Mouse (Mus musculus): Measurements from ENCODE around the gene Tob1. TPM values are rescaled to one million over a fixed set of nuclear protein-coding genes. Genes with fewer than 3 reads are reported as not detected.
A peak's percentile ranks its signal among the peaks of the same experiment; 100 is the strongest.

Gene Tob1
- polyA plus RNA-seq, 1 experiment: 20.0 TPM

DNA sequence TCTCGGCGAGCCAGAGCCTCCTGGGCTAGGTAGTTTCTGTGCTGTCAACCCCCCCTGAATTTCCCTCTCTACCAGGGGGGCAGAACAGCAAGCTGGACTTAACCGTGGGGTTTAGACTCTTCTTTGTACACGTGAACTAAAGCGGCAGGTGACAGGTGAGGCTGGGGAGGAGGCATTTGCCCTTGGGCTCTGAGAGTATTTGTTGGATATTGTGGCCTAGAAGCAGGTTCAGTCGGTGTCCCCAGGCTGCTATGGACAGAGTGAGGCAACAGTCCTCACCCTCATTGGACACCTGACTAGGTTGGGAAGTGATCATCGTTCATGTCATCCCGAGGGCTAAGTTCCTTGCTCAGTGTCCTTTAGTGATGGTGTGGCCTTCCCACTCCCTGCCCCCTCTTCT lies 23.6 kb downstream of the Tob1 start:
- Histone ChIP-seq H3K4me3 (ENCODE audit: low read depth, low read length) (no peak overlapping the region), H3K27ac (ENCODE audit: insufficient read depth, low read length) (no peak overlapping the region), H3K4me1 (ENCODE audit: control insufficient read depth, insufficient read depth, low read length) (no peaks in the 10 kb centered on the region), H3K27me3 (ENCODE audit: control insufficient read depth, insufficient read depth, low read length, poor library complexity, severe bottlenecking) (no peaks in the 10 kb centered on the region), H3K9me3 (replicated peaks; ENCODE audit: control insufficient read depth, insufficient read depth, low read length, poor library complexity, severe bottlenecking) (no peaks in the 10 kb centered on the region), H3K36me3 (ENCODE audit: control insufficient read depth, insufficient read depth, low read length, poor library complexity, severe bottlenecking) (no peaks in the 10 kb centered on the region), H3K9ac (ENCODE audit: low read depth, poor library complexity, severe bottlenecking) (no peak overlapping the region)
- TF ChIP-seq EP300 (IDR thresholded peaks at IDR 0.05; ENCODE audit: insufficient read depth, low read depth, low read length): no peak
- no peak for TF ChIP-seq CTCF (IDR thresholded peaks at IDR 0.05; ENCODE audit: low read depth, low read length)
- no peak for TF ChIP-seq POLR2A (IDR thresholded peaks at IDR 0.05; ENCODE audit: insufficient read depth, low read length)

DNA sequence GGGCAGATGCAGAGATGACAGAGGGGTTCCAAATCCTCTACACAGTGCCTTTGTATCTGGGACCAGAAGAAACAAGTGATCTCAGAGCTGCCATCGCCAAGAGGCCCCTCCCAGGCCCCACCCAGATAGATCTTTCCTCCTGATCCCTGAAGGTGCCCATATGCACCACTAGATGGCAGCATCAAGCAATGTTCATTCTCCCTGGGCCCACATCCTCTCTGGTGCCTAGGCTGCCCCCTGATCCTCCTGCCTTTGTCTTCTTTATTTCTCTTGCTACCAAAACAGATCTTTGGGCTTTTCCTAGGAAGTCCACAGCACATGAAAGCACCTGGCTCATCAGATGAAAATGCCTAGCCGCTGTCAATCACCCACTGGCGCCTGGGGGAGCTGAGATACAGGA lies 24.8 kb downstream of the Tob1 start:
- Histone ChIP-seq H3K36me3 (ENCODE audit: control insufficient read depth, insufficient read depth, low read length, poor library complexity, severe bottlenecking) (no peaks in the 10 kb centered on the region), H3K9me3 (replicated peaks; ENCODE audit: control insufficient read depth, insufficient read depth, low read length, poor library complexity, severe bottlenecking) (no peaks in the 10 kb centered on the region), H3K4me1 (ENCODE audit: control insufficient read depth, insufficient read depth, low read length) (no peaks in the 10 kb centered on the region), H3K9ac (ENCODE audit: low read depth, poor library complexity, severe bottlenecking) (no peak overlapping the region), H3K4me3 (ENCODE audit: low read depth, low read length) (no peak overlapping the region), H3K27me3 (ENCODE audit: control insufficient read depth, insufficient read depth, low read length, poor library complexity, severe bottlenecking) (no peaks in the 10 kb centered on the region), H3K27ac (ENCODE audit: insufficient read depth, low read length) (no peak overlapping the region)
- no peak for TF ChIP-seq POLR2A (IDR thresholded peaks at IDR 0.05; ENCODE audit: insufficient read depth, low read length)
- TF ChIP-seq CTCF (IDR thresholded peaks at IDR 0.05; ENCODE audit: low read depth, low read length): peak; percentile 86

DNA sequence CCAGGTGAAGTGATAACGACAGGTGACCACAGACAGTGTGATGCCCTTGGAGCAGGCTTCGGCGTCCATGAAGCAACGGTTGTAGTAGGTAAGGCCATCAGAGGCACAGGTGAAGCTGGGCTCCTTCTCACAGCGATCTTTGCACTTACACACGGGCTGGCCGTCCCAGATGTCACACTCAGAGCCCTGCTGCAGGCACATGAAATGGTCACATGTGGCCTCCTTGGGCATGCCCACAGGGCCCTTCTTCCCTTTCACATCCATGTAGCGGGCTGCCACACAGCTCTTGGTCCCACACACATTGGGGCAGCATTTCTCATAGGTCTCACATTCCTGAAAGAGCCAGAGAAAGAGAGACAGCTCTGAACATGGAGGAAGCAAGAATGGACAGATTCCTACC lies 27.5 kb downstream of the Tob1 start:
- no peak for TF ChIP-seq POLR2A (IDR thresholded peaks at IDR 0.05; ENCODE audit: insufficient read depth, low read length)
- no peak for TF ChIP-seq EP300 (IDR thresholded peaks at IDR 0.05; ENCODE audit: insufficient read depth, low read depth, low read length)
- Histone ChIP-seq H3K4me3 (ENCODE audit: low read depth, low read length) (no peak overlapping the region), H3K27ac (ENCODE audit: insufficient read depth, low read length) (no peak overlapping the region), H3K36me3 (ENCODE audit: control insufficient read depth, insufficient read depth, low read length, poor library complexity, severe bottlenecking) (no peaks in the 10 kb centered on the region), H3K27me3 (ENCODE audit: control insufficient read depth, insufficient read depth, low read length, poor library complexity, severe bottlenecking) (no peaks in the 10 kb centered on the region), H3K4me1 (ENCODE audit: control insufficient read depth, insufficient read depth, low read length) (no peaks in the 10 kb centered on the region), H3K9me3 (replicated peaks; ENCODE audit: control insufficient read depth, insufficient read depth, low read length, poor library complexity, severe bottlenecking) (no peaks in the 10 kb centered on the region), H3K9ac (ENCODE audit: low read depth, poor library complexity, severe bottlenecking) (no peak overlapping the region)

DNA sequence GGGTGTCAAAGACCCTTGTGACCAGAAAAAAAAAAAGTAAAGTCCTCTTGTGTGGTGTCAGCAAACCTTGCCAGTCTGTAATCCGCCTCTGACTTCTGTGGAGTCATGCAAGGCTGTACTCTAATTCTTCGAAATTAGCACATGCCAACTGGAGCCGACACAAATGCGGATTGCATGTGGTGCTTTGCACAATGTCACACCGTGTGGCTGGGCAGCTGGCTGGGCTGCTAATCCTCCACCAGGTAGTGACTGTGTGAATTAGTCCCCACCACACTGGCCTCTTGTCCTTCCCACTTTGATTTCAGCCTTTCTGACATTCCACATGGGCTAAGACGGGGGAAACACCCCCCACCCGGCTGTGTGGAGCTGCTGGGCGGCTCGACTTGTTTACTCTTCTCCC lies 28.5 kb downstream of the Tob1 start:
- no peaks in the 10 kb centered on the region for H3K27me3 ChIP-seq (ENCODE audit: control insufficient read depth, insufficient read depth, low read length, poor library complexity, severe bottlenecking)
- H3K9ac ChIP-seq (ENCODE audit: low read depth, poor library complexity, severe bottlenecking): no peak overlapping the region
- no peaks in the 10 kb centered on the region for H3K36me3 ChIP-seq (ENCODE audit: control insufficient read depth, insufficient read depth, low read length, poor library complexity, severe bottlenecking)
- H3K4me3 ChIP-seq (ENCODE audit: low read depth, low read length): no peak overlapping the region
- no peaks in the 10 kb centered on the region for H3K9me3 ChIP-seq (replicated peaks; ENCODE audit: control insufficient read depth, insufficient read depth, low read length, poor library complexity, severe bottlenecking)
- TF ChIP-seq EP300 (IDR thresholded peaks at IDR 0.05; ENCODE audit: insufficient read depth, low read depth, low read length) (no peak), POLR2A (IDR thresholded peaks at IDR 0.05; ENCODE audit: insufficient read depth, low read length) (no peak), CTCF (IDR thresholded peaks at IDR 0.05; ENCODE audit: low read depth, low read length) (no peak)
- no peaks in the 10 kb centered on the region for H3K4me1 ChIP-seq (ENCODE audit: control insufficient read depth, insufficient read depth, low read length)
- H3K27ac ChIP-seq (ENCODE audit: insufficient read depth, low read length): no peak overlapping the region

DNA sequence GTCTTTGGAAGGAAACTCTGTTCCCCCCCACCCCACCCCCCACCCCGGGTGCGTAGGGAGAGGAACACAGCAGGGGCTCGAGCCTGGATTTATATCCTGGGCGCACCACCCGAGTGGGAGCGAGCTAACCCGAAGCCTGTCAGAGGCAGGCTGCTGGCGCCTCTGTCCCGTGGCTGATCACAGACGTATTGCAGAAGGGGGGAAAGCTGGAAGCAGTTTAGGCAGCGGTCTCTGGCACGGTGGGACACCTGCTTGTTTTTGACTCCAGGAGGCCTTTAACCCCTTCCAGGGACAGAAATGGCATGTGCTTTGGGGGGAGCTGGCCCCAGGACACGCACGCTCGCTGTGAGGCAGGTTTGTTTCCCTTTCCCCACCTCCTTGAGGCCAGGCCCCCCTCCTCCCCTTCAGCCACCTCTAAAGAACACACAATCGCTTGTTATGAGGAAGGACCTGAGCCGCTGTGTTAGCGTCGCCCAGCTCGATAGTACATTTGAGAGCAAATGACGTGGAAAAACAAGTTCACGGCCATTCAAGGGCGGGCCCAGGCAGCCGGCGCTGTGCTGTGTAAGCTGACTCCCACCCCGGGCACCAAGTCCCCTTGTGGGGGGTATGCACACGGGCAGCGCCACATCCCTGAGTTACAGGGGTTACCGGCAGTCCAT lies 31.6 kb downstream of the Tob1 start:
- Histone ChIP-seq H3K4me1 (ENCODE audit: control insufficient read depth, insufficient read depth, low read length) (no peaks in the 10 kb centered on the region), H3K9me3 (replicated peaks; ENCODE audit: control insufficient read depth, insufficient read depth, low read length, poor library complexity, severe bottlenecking) (no peaks in the 10 kb centered on the region), H3K9ac (ENCODE audit: low read depth, poor library complexity, severe bottlenecking) (no peak overlapping the region), H3K27ac (ENCODE audit: insufficient read depth, low read length) (no peak overlapping the region), H3K27me3 (ENCODE audit: control insufficient read depth, insufficient read depth, low read length, poor library complexity, severe bottlenecking) (no peaks in the 10 kb centered on the region), H3K36me3 (ENCODE audit: control insufficient read depth, insufficient read depth, low read length, poor library complexity, severe bottlenecking) (no peaks in the 10 kb centered on the region), H3K4me3 (ENCODE audit: low read depth, low read length) (peak overlapping the region; percentile 12)
- TF ChIP-seq EP300 (IDR thresholded peaks at IDR 0.05; ENCODE audit: insufficient read depth, low read depth, low read length) (no peak), POLR2A (IDR thresholded peaks at IDR 0.05; ENCODE audit: insufficient read depth, low read length) (no peak), CTCF (IDR thresholded peaks at IDR 0.05; ENCODE audit: low read depth, low read length) (no peak)

DNA sequence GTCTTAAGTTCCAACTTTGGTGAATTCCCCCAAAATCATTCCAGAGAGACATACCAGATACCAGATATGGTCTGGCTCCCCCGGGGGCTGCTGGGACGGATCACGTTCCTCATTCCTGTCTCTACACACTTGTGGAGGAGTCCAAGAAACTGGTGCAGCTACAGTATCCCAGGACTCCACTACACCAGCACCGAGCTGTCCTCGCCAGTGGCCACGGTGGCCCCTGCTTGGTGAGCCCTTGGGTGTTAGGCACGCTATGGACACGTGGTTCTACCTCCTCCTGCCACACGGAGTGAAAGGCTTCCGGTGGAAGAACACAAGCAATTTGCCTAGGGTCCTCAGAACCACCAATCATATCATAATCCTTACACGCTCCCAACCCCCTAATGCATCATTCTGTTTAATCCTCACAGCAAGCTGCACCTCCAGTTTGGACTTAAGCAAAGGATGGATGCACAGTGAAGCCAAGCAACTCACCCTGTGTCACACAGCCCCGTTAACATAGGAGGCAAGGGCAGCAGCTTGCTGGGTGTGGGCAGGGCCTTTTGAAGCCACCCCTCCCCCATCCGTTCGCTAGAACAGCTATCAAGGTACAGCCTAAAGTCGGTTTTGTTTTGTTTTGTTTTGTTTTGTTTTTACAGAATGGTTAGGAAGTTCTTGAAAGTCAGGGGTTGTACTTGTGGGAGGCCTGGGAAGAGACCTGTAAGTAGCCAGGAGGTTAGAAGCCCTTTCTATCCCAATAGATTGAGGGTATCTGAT lies 32.3 kb downstream of the Tob1 start:
- no peak overlapping the region for H3K4me3 ChIP-seq (ENCODE audit: low read depth, low read length)
- no peak overlapping the region for H3K9ac ChIP-seq (ENCODE audit: low read depth, poor library complexity, severe bottlenecking)
- H3K27me3 ChIP-seq (ENCODE audit: control insufficient read depth, insufficient read depth, low read length, poor library complexity, severe bottlenecking): no peaks in the 10 kb centered on the region
- TF ChIP-seq EP300 (IDR thresholded peaks at IDR 0.05; ENCODE audit: insufficient read depth, low read depth, low read length): no peak
- no peak for TF ChIP-seq POLR2A (IDR thresholded peaks at IDR 0.05; ENCODE audit: insufficient read depth, low read length)
- TF ChIP-seq CTCF (IDR thresholded peaks at IDR 0.05; ENCODE audit: low read depth, low read length): no peak
- H3K36me3 ChIP-seq (ENCODE audit: control insufficient read depth, insufficient read depth, low read length, poor library complexity, severe bottlenecking): no peaks in the 10 kb centered on the region
- no peak overlapping the region for H3K27ac ChIP-seq (ENCODE audit: insufficient read depth, low read length)
- H3K4me1 ChIP-seq (ENCODE audit: control insufficient read depth, insufficient read depth, low read length): no peaks in the 10 kb centered on the region
- no peaks in the 10 kb centered on the region for H3K9me3 ChIP-seq (replicated peaks; ENCODE audit: control insufficient read depth, insufficient read depth, low read length, poor library complexity, severe bottlenecking)

Data from ES-Bruce4 (cell line).